Mouse (Mus musculus) thymus, postnatal 36 days (tissue): ENCODE measurements around the gene Nup98.
A peak's percentile ranks its signal among the peaks of the same experiment; 100 is the strongest.

Source experiments
- DNase-seq, 2 experiments: peaks; one replicate each; pipeline ENCODE4 v3.0.0; 2022; ENCODE audit warnings: mixed read lengths in 2 of 2

Gene Nup98

DNA sequence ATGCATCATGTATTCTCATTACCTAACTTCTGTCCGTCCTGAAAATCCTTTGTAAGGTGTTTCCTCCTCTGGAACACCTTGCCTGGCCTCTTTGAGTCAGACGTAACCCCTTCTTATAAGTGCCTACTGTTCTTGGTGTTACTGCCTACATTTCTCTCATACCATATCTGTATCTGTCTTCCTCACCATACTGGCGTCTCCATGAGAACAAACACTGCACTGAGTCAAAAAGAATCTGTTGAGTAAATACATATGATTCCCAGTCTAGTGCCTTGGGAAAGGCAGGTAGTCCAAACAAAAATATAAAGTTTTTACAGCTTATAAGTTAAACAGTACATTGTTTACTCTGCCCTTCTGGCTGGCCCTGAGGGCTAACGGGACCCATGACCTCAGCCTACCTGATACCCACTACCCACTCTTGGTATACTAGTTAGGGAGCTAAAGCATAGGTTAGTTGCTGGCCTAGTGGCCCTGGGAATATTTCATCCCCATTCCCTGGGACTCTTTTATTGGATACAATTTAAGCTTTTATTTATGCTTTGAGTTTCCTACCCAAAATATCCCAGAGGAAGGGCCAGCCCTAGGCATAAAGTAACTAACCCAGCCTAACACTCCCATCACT lies 18.2 kb upstream of the Nup98 start:
- no peak for DNase-seq

DNA sequence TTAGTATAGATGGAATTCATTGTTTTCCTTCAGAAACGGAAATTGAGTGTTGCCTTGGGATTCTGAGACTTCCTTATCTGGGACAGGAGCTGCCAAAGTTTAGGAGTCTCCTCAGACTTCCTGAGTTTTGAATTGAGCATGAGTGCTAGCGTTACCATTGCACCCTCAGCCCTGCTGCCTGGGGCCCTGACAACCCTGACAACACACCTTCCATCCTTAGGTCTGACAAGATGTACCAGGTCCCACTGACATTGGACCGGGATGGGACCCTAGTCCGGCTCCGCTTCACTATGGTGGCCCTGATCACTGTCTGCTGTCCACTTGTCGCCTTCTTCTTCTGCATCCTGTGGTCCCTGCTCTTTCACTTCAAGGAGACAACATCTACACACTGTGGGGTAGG lies 16.1 kb upstream of the Nup98 start:
- DNase-seq: no peak

DNA sequence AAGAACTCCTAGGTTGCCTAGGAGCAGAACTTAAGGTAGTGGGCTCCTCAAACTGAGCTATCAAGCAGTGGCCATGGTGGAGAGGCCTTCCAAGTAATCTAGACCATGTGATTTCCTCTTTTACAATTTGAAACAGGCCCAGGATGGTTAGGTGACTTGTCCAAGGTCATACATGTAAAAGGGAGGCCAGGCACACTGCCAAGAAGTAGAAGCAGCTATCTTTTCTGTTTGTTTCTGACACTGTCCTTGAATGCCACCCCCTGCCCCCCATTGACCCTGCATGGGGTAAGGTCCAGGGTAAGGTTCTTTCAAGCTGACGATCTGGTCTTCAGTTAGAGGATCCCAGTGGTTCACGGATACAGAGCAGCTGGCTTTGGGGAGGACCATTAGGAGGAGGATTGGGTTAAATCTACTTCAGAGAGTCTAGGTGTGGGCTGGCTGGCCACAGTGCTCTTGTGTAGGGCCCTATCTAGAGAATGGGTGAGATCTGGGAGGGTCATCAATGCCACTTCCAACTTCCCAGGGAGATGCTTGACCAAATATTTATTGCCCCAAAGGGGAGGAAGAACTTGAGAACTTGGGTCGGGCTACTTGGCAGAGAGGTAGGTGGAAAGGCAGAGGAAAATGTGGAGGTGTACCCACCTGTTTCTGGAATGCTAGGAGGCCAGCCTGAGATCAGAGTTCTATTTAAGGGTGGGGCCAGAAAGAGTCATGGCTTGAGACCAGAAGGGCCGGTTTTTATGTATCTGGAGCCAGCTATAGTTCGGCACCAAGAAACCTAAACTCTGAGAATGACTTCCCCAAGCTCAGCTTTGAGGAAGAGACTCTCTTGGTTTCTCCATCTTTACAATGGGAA lies 14.1 kb upstream of the Nup98 start:
- DNase-seq: no peak

DNA sequence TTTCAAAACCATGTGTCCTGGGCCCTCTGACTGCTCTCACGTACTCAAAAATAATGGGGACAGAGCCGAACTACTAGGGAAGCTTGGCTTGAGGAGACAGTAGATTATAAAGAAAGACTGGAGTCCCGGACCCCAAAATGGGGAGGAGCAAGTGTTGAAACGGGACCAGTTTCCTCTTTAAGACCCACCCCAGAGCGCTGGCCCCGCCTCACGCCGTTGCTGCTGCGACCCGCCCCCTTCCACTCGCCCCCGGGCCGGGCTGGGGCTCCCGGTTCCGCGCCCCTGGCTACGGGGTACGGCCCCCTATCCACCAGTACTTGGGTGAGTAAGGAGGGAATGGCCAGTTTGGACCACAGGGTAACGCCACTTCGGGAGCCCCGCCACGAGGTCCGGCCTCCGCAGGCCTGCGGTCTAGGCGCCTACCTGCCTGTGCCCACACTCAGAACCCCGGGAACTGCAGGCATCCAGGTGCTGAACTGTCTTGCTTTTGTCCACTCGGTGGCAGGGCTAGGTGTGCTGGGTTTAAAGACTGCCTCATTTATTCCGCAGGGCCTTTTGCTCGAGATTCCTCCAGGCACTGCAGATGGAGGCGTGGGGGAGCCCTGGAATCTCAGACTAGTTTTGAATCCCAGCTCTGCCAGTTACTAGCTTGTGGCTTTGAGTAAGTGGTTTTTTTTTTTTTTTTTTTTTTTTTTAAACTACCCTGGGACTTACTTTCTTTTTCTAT lies 13.0 kb upstream of the Nup98 start:
- peak; percentile 82 to 87 for DNase-seq

DNA sequence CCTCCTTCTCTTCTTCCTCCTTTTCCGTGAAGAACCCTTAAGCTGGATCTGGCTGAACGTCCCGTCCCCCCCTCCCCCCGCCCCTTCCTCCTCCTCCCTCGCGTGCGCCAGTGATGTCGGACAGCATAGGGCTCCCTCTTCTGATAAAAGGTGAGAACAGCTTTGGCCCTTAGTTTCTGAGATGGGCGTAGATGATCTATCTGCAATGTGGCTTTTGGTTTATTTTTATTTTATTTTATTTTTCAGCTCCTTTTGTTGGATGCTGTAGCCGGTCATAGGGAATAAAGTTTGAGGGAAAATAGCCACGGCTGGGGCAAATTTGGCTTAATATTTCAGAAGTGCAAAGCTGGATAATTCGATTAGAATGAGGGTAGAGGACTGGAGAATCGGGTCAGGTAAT lies 12.4 kb upstream of the Nup98 start:
- no peak for DNase-seq

DNA sequence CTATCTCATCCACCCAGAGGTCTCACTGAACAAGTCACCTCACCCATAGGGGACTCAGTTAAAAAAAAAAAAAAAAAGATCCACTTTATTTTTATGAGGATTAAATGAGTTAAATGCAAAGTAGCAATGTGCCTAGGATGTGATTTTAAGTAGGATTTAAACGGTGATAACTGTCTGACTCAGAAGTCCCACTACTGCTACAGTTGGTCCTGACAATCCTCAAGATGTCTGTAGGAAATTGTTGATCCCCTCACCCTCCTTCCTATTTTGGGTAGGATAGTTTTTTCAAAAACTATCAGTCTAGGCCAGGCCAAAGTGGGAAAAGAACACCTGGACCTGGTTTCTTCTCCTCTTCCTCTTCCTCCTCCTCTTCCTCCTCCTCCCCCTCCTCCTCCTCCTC lies 11.9 kb upstream of the Nup98 start:
- no peak for DNase-seq

DNA sequence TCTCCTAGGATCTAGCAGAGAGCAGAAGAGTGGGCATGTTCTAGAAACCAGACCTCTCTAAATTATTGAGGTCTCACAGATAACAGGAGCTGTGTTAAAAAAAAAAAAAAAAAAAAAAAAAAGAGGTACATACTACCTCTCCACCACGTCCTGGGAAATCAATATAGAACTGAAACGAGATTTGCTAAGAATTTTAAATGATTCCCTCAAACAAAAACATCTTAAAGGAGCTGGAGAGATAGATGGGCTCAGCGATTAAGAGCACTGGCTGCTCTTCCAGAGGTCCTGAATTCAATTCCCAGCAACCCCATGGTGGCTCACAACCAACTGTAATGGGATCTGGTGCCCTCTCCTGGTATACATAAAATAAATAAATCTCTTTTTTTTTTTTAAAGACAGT lies 1.1 kb upstream of the Nup98 start:
- no peak for DNase-seq

DNA sequence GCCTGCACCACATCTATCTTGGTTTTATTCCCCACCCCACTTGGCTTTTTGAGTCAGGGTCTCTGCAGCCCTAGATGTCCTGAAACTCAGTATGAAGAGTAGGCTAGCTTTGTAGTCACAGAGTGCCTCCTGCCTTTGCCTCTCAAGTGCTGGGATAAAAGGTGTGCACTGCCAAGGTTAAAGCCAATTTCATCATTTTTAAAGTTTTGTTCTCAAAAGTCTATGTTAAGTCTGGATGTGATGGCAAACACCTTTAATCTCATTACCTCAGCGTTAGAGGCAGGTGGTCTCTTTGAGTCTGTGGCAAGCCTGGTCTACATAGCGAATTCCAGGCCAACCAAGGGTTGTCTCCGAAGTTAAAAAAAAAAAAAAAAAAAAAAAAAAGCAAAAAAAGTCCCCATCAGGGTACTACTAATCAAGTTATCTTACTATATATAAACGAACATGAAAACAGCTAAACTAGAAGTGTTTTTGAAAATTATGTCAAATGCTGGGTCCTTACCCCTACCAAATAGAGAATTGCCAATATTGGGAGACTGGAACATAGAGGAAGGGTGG lies 1.1 kb downstream of the Nup98 start:
- no peak for DNase-seq

DNA sequence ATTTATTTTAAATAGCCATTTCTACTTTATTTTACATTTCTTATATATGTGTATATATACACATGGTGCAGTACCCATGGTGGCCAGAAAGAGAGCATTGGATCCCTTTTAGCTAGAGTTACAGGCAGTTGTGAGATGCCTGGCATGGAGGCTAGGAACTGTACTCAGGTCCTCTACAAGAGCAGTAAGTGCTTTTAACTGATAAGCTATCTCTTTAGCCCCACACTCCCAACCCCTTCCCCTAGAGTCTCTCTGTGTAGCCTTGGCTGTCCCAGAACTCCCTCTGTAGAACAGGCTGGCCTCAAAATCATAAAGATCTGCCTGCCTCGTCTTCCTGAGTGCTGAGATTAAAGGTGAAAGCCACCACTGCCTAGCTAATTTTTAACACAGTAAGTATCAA lies 4.3 kb downstream of the Nup98 start:
- no peak for DNase-seq

DNA sequence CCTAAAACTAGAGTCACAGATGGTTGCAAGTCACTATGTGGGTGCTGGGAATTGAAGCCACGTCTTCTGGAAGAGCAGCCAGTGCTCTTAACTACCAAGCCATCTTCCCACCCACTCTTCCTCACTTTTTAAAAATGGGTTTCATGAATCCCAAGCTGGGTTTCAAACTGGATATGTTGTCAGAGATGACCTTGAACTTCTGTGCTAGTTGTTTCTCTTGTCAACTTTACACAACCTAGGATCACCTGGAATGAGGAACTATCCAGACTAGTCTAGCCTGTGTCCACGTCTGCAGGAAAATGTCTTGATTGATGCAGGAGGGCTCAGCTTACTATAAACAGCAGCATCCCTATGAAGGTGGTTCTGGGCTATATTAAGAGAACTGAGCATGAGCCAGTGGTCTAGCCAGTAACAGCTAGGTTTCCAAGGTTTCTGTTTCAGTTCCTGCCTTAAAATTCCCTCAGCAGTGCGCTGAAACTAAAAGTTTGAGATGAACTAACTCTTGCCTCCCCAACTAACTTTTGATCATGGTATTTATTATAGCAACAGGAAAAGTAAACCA lies 5.6 kb downstream of the Nup98 start:
- no peak for DNase-seq

DNA sequence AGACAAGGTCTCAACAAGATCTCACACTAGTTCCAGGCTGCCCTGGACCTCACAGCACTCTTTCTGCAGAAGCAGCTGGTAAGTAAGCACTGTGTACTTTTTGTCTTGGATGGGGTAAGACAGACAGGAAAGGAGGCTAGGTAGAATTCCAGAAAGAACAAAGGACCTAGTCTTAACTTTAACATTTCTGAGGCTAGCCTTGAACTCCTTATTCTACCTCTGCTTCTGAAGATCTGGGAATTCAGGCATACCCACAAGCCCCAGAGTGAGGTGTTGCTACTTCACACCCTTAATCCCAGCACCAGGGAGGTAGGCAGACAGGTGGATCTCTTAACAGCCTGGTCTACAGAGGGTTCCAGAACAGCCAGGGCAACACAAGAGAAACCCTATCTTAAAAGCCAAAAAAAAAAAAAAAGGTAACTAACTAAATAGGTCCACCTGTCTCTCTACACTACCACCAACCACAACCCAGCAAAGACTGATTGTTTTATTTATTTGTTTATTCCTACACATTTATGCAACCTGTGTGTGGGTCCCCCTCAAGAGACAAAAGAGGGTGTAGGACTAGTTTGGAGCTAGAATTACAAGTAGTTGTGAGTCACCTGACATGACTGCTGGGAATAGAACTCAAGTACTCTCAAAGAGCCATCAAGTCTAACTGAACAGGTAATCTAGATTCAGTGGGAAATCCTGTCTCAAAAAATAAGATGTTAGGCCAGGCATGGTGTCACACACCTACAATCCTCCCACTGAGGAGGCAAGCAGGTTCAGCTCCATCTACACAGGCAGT lies 8.8 kb downstream of the Nup98 start:
- no peak for DNase-seq

DNA sequence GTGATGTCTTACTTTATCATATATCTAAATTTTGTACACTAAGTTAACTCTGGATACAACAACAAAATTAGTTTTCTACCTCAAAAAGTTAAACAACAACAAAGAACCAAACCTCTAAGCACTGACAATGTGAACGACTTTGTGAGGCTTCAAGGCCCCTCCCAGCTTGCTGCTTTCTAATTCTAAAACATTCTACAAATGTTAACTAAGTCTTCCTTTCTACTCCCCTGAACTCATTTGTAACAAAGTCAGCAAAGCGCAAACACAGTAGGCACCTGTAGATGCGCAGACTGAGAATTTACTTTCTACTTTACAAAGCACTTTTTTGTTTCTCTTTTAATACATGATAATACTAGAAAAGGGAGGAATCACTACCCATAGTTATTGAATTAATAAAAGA lies 9.4 kb downstream of the Nup98 start:
- DNase-seq: no peak

DNA sequence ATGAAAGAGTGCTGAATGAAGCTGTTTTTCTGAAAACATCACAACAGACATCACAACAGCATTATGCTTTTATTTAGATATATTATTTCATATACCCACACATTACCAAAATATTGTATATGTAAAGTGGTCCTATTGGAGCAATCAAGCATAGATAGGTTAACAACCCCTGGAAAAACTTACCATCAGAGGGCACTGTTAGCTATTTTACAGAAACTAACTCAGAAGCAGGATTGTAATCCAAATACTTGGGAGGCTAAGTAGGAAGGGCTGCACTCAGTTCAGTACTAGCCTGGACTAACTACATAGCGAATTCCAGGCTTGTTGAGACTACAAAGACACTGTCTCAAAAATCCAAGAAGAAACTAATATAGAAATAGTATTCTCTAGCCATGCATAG lies 17.6 kb downstream of the Nup98 start:
- DNase-seq: no peak

DNA sequence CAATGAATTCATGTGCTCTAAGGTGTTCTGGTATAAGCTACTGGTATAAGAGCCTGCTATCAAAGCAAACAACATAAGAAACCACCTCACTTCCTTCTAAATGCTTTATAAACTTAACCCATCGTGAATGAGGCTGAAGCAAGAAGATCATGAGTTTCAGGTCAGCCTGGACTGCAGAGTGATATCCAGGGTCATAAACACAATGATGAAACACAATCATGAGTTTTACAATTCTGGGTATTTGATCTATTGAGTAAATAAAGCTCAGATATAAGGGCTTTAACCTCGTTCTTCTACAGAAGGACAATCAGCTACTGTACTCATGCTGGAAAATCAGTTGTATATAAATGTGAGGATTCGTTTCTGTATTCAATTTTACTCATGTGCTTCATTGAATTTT lies 26.1 kb downstream of the Nup98 start:
- no peak for DNase-seq

DNA sequence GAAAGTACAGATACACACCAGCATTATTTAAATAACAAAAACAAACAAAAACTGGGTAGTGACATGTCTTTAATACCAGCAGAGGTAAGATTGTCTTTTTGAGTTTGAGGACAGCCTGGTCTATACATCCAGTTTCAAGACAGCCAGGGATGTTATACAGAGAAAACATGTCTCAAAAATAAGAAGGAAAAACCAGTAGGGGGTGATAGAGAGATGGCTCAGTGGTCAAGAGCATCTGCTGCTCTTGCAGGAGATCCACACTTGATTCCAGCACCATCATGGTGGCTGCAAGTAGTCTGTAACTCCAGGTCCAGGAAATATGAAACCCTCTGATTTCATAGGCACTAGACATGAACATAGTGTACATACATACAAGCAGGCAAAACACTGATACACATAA lies 39.7 kb downstream of the Nup98 start:
- no peak for DNase-seq

DNA sequence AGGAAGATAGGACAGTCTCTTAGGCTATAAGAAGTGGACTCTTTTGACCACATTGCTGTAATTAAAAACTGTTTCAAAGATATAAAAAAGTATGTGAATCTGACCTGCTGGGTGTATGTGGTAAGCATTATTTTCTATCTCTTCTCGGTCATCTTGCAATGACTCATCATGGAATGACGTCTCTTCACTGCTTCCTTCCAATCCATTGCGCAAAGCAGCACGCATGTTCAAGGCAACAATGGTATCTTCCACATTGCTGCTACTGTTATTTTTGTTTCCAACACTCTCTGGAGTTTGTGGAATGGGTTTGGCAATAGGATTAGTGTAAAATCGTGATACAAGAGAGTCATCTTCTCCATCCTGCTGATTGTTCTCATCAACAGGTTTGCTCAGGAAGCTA lies 56.3 kb downstream of the Nup98 start:
- DNase-seq: no peak

DNA sequence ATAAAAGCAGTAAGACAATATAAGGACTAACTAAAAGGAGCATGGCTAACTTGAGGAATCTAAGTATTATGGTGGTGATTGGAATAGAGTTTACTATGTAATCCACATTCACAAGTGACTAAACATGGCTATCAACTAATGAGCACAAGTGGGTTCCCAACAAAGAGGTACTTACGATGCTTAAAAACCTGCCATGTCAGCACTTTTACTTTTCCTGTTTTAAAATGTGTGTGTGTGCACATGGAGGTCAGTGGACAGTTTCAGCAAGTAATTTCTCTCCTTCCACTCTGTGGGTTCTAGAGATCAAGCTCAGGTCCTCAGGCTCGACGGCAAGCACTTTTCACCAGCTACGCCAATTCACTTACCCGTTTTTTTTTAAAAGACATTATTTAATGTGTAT lies 72.1 kb downstream of the Nup98 start:
- DNase-seq: no peak

DNA sequence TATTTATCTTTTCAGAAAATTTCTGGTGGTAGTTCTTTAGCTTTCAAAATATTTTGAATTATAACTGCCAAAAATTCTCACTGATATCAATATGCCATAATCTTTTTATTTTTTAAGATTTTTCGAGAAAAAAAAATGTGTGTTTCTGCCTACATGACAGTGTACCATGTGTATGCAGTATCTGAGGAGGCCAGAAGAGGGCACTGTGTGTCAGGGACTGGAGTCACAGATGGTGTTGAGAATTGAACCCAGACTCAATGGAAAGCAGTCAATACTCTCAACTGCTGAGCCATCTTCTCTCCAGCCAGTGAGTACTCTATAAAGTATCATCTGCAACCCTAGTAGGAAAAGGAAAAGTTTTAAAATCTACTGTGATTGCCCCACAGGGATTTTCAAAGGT lies 72.5 kb downstream of the Nup98 start:
- peak; percentile 41 to 50 for DNase-seq

DNA sequence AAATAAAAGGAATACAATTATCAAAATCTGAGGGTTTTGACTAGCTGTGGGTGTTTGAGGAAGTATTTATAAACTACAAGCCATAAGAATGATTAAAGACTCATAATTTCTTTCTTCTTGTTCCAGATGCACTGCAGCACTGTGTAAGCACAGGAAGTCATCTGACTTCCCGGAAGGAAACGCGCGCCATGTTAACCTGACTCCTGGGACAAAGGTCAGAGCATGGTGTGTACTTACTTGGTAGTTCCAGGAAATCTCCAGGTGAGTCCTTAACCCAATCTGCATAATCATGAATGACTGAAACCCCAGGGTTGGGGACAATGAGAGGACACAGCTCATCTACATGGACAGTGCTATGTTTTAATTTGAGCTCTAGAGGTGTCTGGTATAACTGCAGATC lies 77.6 kb downstream of the Nup98 start:
- DNase-seq: no peak

DNA sequence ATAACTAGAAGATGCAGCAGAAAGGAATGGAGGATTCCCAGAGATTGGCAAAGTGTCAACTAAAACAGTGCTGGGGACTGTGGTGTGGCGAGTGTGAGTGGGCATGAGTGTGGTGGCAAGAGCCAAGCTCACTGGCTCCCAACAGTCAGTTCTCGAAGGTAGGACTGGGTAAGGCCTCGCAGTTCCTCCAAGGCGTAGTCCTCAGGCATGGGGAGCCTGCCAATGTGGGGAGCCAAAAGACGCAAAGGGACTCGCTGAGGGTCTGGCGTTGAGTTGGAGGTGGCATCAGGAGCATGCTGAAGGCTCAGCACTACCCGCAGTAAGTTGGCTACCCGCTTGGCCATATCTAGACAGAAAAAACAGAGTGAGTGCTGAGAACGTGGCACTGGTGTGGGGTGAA lies 89.7 kb downstream of the Nup98 start:
- DNase-seq: no peak

DNA sequence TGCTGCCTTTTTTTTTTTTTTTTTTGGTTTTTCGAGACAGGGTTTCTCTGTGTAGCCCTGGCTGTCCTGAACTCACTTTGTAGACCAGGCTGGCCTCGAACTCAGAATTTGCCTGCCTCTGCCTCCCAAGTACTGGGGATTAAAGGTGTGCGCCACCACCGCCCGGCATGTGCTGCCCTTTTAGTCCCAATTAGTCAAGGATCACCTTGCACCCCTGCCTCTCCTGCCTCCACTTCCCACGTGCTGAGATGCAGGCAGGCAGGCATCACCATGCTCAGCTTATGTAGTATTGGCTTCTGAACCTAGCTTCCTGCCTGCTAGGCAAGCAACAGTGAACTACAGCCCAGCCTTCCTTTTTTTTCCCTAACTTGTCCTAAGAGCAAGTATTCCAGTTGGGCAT lies 92.6 kb downstream of the Nup98 start:
- no peak for DNase-seq

DNA sequence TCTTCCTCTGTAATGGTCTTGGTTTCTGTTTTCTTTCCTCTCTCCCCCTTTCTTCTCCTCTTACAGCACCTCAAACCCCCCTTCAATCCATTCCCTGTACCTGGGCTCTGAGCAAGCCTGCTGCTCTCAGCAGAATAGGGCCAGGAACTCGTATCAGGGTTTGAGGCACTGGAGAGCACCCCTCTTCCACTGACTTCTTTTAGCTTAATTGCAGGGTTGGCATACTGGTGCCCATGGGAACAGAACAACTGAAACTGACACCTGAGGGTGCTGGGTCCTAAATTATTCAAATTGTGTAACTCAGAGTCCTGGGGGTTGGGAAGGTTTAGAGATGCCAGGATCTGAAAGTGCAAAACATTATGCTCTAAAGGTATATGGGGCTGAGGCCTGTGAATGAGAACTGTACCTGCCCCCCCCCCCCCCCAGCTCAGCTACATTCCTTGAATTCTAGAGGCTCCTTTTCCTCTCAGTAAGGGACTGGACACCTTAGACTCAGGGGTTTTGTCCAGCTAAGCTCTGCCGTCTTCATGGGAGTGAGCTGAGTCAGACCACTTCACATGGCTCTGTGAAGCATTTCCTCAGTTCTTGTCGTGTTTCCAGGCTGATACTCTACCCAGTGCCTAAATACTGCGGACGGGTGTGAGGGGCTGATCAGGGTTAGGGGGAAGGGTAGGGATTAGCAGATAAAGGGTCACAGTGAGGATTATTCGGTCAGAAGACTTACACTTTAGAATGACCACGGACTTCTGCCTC lies 93.2 kb downstream of the Nup98 start, which contains the start of gene Chrna10:
Gene Chrna10, minus strand, starts transcription at position 250 of the 753 bp plus-strand sequence.
- no peak for DNase-seq
